Mouse (Mus musculus): ENCODE results near the gene Rcc1l.

Gene Rcc1l

DNA sequence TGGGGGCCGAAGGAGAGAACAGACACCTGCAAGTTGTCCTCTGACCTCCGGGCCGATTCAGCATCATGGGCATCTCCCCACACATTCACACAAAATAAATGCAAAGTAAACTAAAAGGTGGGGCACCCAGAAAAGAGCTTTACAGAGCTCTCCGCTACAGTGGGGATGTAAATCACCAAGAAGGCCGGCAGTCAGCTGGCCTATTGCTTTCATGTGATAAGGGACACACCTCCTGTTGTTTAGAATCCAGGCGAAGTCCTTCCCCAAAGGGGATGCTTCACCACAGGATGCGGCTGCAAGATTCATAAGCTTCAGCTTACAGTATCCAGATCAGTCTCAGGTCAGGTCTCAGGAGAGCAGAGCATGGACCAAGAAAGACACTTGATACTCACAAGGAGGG lies 2.0 kb upstream of the Rcc1l start:
- in situ Hi-C loops (cut with MboI; ENCODE audit: unreplicated experiment in 2 of 2), result loop anchor here (10.0 to 25.0 kb wide), 3 partner anchors 456 to 784 kb away; partner anchors contain the start of genes Cldn13 (in 1 of the 2), Eif4h (in 1 of the 2) and Tmem270 (in 1 of the 2)

DNA sequence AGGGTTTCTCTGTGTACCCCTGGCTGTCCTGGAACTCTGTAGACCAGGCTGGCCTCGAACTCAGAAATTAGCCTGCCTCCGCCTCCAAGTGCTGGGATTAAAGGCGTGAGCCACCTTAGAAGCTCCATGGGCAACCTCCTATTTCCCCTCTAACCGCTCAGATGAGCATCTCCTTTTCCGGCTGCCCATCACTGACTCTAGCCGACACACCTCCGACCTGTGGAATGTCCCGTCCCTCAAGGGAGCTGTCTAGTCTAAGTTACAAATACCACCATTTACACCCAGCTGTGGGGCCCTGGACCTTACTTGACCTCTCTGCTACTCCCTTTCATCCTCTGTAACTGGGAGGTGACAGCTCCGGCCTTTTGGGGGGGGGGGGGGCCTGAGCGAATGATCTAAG lies 878 bp downstream of the Rcc1l start:
- in situ Hi-C loops (cut with MboI; ENCODE audit: unreplicated experiment in 2 of 2), result loop anchor here (10.0 to 25.0 kb wide), 3 partner anchors 459 to 787 kb away; partner anchors contain the start of genes Cldn13 (in 1 of the 2), Eif4h (in 1 of the 2) and Tmem270 (in 1 of the 2)

DNA sequence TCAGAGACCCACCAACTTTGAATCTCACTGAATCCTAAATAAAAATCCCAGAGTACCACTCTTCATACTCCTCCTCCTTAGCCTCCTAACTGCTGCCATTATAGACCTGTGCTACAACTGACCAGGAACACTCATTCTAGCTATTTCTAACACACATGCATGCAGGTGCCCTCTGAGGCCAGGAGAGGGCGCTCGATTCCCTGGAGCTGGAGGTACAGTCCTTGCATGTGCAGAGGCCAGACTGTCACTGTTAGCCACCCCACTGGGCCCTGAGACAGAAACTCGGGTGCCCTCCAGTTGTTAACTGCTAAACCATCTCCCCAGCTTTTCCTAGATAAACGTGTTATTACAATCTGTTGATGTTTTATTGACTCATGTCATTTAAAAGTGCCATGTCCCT lies 3.4 kb downstream of the Rcc1l start:
- in situ Hi-C loops (cut with MboI; ENCODE audit: unreplicated experiment in 2 of 2), result loop anchor here in 1 of 2 experiments (10.0 kb wide), 1 partner anchor 462 kb away; the partner anchor contains the start of gene Eif4h

DNA sequence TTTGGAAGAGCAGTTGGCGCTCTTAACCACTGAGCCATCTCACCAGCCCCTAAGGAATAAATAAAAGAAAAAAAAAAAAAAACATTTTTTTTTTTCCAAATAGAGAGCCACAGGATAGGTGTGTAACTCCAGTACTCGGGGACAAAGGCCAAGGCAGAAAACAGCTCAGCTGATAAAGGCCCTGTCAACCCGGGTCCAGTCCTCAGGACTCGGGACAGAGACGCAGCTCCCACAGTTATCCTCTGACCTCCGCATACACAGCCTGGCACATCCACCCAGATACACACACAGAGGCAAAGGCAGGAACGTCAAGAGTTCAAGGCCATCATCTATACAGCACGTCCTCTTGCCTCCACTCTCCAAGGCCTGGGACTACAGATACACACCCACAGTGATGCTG lies 6.4 kb downstream of the Rcc1l start:
- in situ Hi-C loops (cut with MboI; ENCODE audit: unreplicated experiment in 2 of 2), result loop anchor here in 1 of 2 experiments (10.0 kb wide), 1 partner anchor 465 kb away; the partner anchor contains the start of gene Eif4h

DNA sequence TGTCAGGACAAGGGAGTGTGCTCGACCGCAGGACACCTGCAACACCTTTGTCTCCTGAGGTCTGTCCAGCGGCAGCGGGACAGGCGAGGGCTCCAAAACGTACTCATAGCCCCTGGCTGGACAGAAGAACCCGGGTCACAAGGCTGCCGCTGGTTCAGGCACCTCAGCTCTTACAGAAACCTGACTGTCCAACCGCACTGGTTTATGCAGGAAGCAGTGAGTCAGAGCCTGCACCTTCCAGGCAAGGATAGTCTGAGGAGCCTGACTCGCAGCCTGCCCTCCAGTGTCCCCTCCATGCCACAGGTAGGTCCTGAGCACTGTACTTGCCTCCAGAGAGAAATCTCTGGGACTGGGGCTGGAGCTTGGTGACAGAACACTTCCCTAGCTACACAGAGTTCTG lies 7.3 kb downstream of the Rcc1l start:
- in situ Hi-C loops (cut with MboI; ENCODE audit: unreplicated experiment in 2 of 2), result no loop called here

DNA sequence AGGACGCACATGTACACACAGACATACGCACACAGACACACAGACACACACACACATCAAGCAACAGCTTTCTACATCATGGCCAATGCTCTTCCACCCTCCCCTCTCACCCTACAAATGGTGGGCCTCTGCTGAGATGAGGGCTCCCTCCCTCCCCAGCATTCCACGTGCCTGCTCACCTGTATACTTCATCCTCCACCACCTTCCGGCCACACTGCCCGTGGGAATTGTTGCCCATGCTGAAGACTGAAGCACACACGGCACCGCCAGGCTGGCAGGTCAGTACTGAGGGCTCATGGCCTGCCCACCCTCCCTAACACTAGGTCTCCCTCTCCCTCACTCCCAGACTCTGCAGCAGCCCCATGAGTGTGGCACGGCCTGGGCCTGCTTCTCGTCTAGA lies 8.5 kb downstream of the Rcc1l start:
- in situ Hi-C loops (cut with MboI; ENCODE audit: unreplicated experiment in 2 of 2), result no loop called here

DNA sequence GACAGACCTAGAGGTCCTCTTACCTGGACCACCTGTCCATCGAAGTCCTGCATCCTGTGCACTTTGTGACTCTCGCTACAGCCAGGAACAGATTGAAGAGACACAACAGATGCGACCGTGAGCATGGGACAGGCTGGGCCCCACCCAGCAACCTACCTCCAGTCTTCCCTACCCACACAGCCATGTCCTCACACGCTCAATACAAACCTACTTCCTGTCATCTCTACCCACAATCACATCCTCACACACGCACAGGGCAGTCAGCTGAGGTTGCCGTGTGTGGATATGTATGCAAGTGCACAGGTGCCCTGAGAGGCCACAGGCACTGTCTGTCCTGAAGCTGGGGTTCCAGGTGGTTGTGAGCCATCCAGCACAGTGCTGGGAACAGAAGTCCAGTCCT lies 9.9 kb downstream of the Rcc1l start:
- in situ Hi-C loops (cut with MboI; ENCODE audit: unreplicated experiment in 2 of 2), result no loop called here

DNA sequence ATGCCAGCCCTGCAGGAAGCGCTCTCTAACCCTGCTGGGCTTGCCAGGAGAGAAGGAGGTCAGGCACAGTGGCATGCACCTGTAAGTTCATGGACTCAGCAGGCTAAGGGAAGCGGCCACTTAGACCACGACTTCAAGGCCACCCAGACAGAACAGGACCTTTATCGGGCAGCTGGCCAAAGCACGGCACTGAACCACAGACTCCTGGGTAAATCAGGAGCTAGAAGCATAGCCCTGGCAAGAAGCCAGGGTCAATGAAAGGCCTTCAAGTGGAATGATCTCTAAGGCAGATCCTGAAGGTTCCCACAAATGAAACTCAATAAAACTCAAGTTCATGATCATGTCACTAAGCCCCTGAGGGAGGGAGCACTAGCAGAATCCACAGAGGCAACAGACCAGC lies 11.9 kb downstream of the Rcc1l start:
- in situ Hi-C loops (cut with MboI; ENCODE audit: unreplicated experiment in 2 of 2), result no loop called here

DNA sequence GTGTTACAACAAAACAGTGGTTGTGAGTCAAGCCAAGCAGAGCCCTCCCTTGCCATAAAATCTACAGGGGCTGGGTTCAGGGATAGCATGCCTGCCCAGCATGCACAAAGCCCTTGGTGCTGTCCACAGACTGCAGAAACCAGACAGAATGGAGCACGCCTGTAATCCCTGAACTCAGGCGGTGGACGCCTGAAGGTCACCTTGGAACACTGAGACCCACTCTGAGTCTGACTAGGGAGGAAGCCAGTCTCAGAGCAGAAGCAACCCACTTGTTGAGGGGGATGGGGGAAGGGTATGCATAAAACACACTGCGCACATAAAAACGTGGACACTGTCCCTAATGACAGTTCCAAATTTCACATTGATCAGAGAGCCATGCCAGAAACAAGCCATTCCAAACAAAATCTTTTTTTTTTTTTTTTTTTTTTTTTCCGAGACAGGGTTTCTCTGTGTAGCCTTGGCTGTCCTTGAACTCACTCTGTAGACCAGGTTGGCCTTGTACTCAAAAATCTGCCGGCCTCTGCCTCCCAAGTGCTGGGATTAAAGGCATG lies 20.6 kb downstream of the Rcc1l start:
- in situ Hi-C loops (cut with MboI; ENCODE audit: unreplicated experiment in 2 of 2), result no loop called here

DNA sequence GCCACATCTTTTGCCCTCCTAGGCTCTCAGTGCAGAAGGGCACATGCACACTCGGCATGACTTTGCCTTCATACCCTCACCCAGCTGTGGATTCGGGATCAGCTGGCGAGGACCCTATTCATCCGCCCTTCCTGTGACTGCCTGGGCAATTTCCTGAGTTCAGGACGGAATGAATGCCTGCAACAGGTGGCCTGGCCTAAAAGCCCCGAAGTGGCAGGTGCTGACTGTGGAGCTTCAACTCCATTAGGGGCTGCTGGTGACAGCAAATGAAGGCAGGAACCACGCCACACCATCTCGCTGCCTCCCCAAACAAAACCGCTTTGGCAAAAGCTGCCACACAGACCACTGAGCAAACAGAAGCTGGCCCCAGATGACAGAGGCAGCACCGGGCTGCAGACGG lies 24.7 kb downstream of the Rcc1l start:
- in situ Hi-C loops (cut with MboI; ENCODE audit: unreplicated experiment in 2 of 2), result no loop called here

DNA sequence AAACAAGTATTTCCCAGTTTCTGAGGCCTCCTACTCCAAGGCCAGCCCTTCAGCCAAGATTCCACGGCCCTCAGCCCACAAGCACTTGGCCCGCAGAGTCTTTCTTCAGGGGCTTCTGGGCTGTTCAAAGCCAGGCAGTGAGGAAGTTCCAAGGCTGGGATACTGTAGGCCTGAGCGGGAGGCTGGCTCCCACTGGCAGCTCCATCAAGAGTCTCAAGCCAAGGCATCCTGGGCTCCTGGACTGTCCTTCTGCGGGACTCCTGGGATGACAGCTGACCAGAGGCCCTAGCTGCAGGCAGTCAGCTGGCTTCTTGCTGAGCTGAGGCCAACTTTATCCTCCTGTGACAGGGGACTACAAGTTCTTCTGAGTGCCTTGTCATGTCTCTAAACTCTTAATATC lies 28.4 kb downstream of the Rcc1l start:
- in situ Hi-C loops (cut with MboI; ENCODE audit: unreplicated experiment in 2 of 2), result no loop called here

DNA sequence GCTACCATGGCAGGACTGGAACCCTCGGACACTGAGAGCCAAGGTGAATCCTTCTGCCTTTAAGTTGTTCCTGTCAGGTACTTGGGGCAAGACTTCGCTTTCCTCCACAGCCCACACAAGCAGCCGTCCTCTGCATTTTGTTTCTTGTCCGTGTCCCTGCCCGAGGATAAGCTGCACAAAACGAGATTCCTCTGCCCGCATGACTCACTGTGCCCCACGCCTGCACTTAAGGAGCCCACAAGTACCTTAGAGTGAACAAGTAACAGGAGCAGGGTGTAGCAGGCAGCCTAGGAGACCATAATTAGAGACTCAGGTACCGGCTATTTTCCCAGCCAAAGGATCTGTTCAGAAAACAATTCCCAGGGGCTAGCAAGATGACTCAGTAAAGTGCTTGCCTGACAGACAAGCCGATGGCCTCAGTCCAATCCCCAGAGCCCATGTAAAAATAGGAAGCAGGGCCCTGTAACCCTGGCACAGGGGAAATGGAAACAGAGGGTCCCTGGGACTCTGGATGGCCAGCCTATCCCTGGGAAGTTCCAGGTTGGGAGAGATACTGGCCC lies 29.3 kb downstream of the Rcc1l start:
- in situ Hi-C loops (cut with MboI; ENCODE audit: unreplicated experiment in 2 of 2), result no loop called here

DNA sequence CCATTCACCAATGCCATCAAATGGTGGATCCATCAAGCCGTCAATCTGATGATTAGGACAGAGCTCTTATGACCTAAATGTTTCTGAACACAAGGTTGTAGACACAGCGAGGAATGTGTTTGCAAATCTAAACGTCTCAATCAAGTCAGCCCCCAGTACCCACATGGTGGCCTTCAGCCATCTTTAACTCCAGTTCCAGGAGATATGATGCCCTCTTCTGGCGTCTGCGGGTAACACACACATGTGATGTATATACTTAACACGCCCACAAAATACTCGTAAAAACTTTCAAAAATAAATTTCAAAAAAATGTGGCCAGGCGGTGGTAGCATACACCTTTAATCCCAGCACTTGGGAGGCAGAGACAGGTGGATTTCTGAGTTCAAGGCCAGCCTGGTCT lies 31.6 kb downstream of the Rcc1l start:
- in situ Hi-C loops (cut with MboI; ENCODE audit: unreplicated experiment in 2 of 2), result no loop called here

DNA sequence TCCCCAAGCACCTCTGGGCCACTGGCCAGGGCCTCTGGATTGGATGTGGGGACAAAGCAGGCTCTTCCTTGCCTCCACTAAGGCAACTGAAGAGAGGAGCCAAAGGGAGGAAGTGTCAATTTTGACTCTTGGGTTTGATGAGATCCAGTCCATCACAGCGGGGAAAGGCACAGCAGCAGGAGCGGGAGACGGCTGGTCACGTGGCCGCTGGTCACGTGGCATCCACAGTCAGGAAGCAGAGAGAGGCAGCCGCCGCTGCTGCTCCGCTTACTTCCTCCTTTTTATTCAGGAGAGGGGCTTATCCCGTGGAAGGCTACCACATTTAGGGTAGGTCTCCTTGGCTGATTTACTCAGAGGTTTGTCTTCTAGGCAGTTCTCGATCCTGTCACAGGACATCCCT lies 34.2 kb downstream of the Rcc1l start:
- in situ Hi-C loops (cut with MboI; ENCODE audit: unreplicated experiment in 2 of 2), result no loop called here

DNA sequence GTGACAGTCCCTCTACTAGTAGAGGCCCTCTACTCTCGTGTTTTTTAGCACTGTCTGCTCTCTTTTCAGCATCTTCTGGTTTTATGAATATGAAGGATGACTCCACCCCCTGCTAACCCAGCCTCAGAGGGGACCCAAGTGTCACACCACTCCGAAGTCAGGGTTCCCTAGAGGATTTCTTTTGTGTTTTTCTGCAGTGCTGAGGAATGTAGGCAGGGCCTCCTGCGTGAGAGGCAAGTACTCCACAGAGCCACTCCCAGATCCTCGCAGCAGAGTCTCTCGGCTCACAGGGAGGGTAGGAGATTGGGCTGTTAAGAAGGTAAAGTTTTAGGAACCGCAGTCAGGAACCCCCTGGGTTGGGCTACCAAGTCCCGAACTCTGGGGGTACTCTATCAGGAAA lies 35.3 kb downstream of the Rcc1l start:
- in situ Hi-C loops (cut with MboI; ENCODE audit: unreplicated experiment in 2 of 2), result no loop called here

DNA sequence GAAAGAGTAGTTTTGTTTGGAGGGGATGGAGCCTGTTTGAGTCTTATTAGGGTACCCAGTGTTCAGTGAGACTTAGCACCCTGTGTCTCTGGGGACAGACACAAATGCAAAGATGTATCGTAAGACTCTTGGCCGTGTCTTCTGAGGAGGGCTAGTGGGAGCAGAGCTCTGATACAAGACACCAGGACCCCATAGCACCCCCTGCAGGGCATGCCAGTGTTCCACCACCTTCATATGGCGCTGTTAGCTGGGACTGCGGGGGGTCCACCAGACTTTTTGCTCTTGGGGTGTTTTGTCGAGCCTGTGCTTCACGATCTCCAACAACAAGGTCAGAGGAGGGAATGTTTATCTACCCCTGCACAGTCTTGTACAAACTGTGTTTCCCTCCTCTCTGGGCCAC lies 37.1 kb downstream of the Rcc1l start:
- in situ Hi-C loops (cut with MboI; ENCODE audit: unreplicated experiment in 2 of 2), result no loop called here

DNA sequence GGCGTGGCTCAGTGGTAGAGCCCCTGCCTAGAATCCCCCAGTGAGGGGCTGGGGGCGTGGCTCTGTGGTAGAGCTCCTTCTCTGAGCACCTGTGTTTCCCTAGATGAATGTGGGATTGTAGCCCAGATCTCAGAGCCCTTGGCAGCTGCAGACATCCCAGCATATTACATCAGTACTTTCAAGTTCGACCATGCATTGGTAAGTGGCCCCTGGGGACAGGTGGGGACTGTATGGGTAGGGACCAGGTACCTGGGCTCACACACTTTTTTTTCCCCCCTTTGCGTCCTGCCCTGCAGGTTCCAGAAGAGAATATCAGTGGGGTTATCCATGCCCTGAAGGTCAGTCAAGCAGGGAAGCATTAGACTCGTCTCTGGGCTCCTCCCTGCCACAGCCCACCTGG lies 38.6 kb downstream of the Rcc1l start:
- in situ Hi-C loops (cut with MboI; ENCODE audit: unreplicated experiment in 2 of 2), result no loop called here

DNA sequence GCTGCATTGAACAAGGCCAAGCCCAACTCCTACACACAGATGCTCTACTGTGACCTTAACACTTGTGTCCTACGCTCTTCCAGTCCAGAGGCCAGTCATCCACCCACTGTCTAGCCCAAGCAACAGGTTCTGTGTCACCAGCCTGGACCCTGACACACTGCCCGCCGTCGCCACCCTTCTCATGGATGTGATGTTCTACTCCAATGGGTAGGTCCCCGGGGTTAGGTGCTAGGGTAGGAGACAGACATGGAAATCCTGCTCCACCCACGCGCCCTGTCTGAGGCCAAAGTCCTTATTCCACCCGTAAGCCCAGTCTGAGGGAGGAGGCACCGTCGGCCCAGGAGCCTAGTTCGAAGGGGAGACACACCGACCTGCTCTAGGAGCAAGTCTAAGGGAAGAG lies 40.6 kb downstream of the Rcc1l start:
- in situ Hi-C loops (cut with MboI; ENCODE audit: unreplicated experiment in 2 of 2), result no loop called here

DNA sequence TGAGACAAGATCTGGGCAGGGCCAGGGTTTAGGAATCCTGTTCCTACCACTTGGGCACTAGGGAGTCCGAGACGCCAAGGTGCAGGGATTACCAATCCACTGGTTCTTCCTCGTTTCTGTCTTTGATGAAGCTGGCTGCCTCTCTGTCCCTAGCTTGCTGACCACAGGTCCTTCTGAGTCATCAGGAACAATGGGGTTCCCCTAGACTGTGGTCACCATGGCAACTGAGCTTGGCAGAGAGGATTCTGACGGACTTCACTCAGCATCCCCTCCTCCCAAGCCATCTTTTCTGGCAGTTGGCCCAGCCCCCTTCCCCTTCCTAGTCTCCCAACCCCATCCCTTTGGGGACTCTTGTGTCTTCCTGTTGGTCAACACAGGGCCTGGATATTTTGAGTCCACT lies 45.0 kb downstream of the Rcc1l start:
- in situ Hi-C loops (cut with MboI; ENCODE audit: unreplicated experiment in 2 of 2), result no loop called here

DNA sequence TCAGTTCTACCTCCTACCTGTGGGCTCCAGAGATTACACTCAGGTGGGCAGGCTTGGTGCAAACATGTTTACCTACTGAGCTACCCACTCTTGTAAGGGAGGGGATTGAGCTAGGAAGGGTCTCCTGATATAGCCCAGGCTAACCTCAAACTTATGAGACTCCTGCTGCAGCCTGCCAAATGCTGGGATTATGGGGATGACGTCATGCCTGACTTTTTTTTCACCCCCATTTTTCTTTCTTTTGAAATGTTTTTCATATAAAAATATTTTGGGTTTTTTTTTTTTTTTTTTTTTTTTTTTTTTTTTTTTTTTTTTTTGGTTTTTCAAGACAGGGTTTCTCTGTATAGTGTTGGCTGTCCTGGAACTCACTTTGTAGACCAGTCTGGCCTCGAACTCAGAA lies 50.3 kb downstream of the Rcc1l start:
- in situ Hi-C loops (cut with MboI; ENCODE audit: unreplicated experiment in 2 of 2), result no loop called here

DNA sequence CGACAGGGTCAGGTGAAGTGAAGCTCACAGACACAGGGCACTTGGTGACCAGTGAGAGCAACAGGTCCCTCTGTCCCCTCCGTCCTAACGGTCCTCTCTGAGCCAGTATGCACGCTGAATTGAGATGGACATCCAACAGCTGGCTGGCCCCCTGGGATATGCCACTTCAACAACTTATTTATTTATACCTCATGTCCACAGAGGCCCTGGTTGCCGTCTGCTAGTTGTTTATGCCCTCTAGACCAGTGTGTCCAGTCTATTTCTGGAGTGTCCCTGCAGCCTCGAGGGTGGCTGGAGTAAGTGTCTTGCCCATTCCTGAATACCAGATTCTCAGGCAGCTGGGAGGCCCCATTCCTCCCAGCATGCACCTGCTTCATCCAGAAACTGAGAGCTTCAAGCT lies 52.7 kb downstream of the Rcc1l start:
- in situ Hi-C loops (cut with MboI; ENCODE audit: unreplicated experiment in 2 of 2), result no loop called here

DNA sequence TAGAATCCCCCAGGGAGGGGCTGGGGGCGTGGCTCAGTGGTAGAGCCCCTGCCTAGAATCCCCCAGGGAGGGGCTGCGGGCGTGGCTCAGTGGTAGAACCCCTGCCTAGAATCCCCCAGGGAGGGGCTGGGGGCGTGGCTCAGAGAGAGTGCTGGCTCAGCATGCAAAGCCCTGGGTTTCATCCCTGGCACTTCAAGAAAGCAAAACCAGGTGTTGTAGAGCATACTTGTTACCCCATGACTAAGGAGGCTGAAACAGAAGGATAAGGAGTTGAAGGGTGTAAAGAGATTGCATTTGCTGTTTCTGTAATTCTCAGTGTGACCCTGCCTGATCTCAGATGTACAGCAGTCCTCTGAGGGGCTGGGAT lies 54.7 kb downstream of the Rcc1l start:
- in situ Hi-C loops (cut with MboI; ENCODE audit: unreplicated experiment in 2 of 2), result no loop called here
